Mouse (Mus musculus): ENCODE measurements around the gene Nr2f1.

DNA sequence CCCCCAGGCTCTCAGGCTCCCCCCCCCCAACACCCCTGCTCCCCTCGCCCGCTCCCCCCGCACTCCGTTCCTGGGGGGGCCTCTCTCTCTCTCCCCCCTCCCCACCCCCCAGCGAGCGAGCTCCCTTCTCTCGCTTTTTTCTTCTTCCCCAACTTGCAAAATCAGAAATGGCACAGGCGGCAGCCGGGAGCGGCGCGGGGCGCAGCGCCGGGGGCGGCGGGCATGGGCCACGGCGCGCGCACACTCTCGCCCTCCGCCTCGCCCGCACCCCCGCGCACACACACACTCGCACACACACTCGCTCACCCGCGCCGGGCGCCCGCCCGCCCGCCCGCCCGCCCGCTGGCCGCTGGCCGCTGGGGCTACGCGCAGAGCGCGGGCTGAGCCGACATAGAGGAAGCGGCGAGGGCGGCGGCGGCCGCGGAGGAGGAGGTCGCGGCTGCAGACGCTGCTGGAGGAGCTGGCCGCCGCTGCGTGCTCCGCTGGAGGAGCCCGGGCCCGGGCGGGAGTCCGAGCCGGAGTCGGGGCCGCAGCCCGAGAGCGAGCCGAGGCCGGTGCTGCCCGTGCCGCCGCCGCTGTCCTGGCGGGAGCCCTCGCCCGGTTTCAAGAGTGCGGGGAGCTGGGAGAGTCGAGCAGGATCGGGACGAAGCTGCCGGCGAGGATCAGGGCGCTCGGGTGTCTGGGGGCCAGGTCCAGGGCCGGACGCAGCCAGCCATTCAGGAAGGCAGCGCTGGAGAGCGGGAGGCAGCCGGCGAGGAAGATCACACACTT, 501 bp downstream of the Nr2f1 start:
- TF ChIP-seq CTCF (IDR thresholded peaks at IDR 0.05; ENCODE audit: control insufficient read depth, insufficient read depth, insufficient replicate concordance, low read depth, low read length) (no peak), POLR2A (IDR thresholded peaks at IDR 0.05; ENCODE audit: control insufficient read depth, low read depth, low read length) (no peak)

All from testis, adult 2 months (tissue).